Mouse (Mus musculus) kidney, postnatal 0 days (tissue): Measurements from ENCODE around the gene Pnldc1. TPM values are rescaled to one million over a fixed set of nuclear protein-coding genes. Genes with fewer than 3 reads are reported as not detected.
"Not testable (repeated sequence)": the region's sequence is repeated elsewhere in the genome, so short reads cannot be mapped to it uniquely, and the experiment has no call there.

Experiments
- ATAC-seq: fragments of 200-750 bp; cut with Nextera tagmentation; replicated peaks from 2 replicates; pipeline ENCODE4 v1.8.0; 2017; ENCODE audit warnings: low read depth, moderate number of reproducible peaks, moderate TSS enrichment, moderate library complexity; ENCODE audit not compliant: low FRiP score
- DNase-seq: peaks from one replicate; pipeline ENCODE4 v3.0.0-alpha.2; 2016; ENCODE audit warnings: low spot score
- H3K27ac ChIP-seq: fragments of 300-500 bp; sonication (generic); 2 replicates; pipeline ENCODE4 v1.5.1; 2014; ENCODE audit warnings: mild to moderate bottlenecking
- H3K27me3 ChIP-seq: fragments of 300-500 bp; sonication (generic); 2 replicates; pipeline ENCODE4 v1.6.1; 2014; ENCODE audit warnings: low read length, mixed read lengths; ENCODE audit not compliant: insufficient read depth
- H3K36me3 ChIP-seq: fragments of 300-500 bp; sonication (generic); 2 replicates; pipeline ENCODE4 v1.6.1; 2014; ENCODE audit warnings: low read length, mixed read lengths; ENCODE audit not compliant: insufficient read depth
- H3K4me1 ChIP-seq: fragments of 300-500 bp; sonication (generic); replicated peaks from 2 replicates; pipeline ENCODE4 v1.6.1; 2014; ENCODE audit warnings: antibody characterized with exemption, low read length, mixed read lengths; ENCODE audit not compliant: insufficient read depth
- H3K4me2 ChIP-seq: fragments of 300-500 bp; sonication (generic); 2 replicates; pipeline ENCODE4 v1.6.1; 2014; ENCODE audit warnings: mild to moderate bottlenecking, low read length, moderate library complexity, mixed read lengths
- H3K4me3 ChIP-seq: fragments of 300-500 bp; sonication (generic); replicated peaks from 2 replicates; pipeline ENCODE4 v1.5.1; 2014; ENCODE audit warnings: low read depth, low read length
- H3K9ac ChIP-seq: fragments of 300-500 bp; sonication (generic); 2 replicates; pipeline ENCODE4 v1.6.1; 2014; ENCODE audit warnings: low read depth, low read length
- H3K9me3 ChIP-seq: fragments of 300-500 bp; sonication (generic); replicated peaks from 2 replicates; pipeline ENCODE4 v1.6.1; 2016; ENCODE audit warnings: low read length, inconsistent platforms, mixed read lengths
- CTCF ChIP-seq: IDR thresholded peaks from 2 replicates; pipeline ENCODE4 v1.5.1; 2016; ENCODE audit warnings: antibody characterized with exemption, low read depth, mild to moderate bottlenecking, moderate library complexity
- WGBS: fragments of 180-500 bp; shearing (Covaris S2); extraction: QIAGEN DNeasy Blood & Tissue Kit; methylation state at CpG from one replicate; pipeline ENCODE4 v1.1.7; 2014; 5-methylcytosine and 5-hydroxymethylcytosine counted together
- polyA plus RNA-seq: library from polyadenylated mRNA; unstranded; fragments of >200 nt; fragmentation: Nextera tagmentation; extraction: Ambion mirVana; gene quantifications from 2 replicates; pipeline ENCODE4 v1.2.1, GENCODE M21; 2015

The Pnldc1 gene
- polyA plus RNA-seq, 1 experiment from 2014 or later = 0.59 TPM

- peak within 1 kb of the TSS; percentile 39 for H3K9ac ChIP-seq
- H3K4me2 ChIP-seq = peak within 1 kb of the TSS; percentile 63
- H3K4me3 ChIP-seq = peak within 1 kb of the TSS; percentile 28
- H3K36me3 ChIP-seq = peaks cover 12% of the 10 kb centered on the region; the same call in 1 of the 2 replicates
- peak; percentile 51 for ATAC-seq
- peak; percentile 53 for DNase-seq
- 11% methylated on average over 27 of the region's 27 CpGs for WGBS
- peak within 1 kb of the TSS; percentile 57 for H3K27ac ChIP-seq
- H3K9me3 ChIP-seq = no peaks in the 10 kb centered on the region
- no peaks in the 10 kb centered on the region for H3K27me3 ChIP-seq
- no peak for TF ChIP-seq CTCF
- H3K4me1 ChIP-seq = no peaks in the 10 kb centered on the region
Measured at GRCm38 (mm10) chr17:12940151-12940805, 30.2 kb upstream of the Pnldc1 start, which contains the start of gene Acat3. Gene Acat3, minus strand, starts transcription at chr17:12940600.

GRCm38 (mm10) chr17:12939377-12940148, 29.5 kb upstream of the Pnldc1 start:
- not testable (repeated sequence) for H3K27me3 ChIP-seq, DNase-seq, ATAC-seq, H3K27ac ChIP-seq, H3K36me3 ChIP-seq, H3K9me3 ChIP-seq, H3K4me1 ChIP-seq
- WGBS = 68% methylated on average over 2 of the region's 12 CpGs
- Histone ChIP-seq H3K4me3 (peak overlapping the region; percentile 28), H3K9ac (peak overlapping the region; percentile 39; the same call in 1 of the 2 replicates), H3K4me2 (peak overlapping the region; percentile 63)

GRCm38 (mm10) chr17:12938077-12938476, 28.0 kb upstream of the Pnldc1 start:
- TF ChIP-seq CTCF = no peak
- 68% methylated on average over 2 of the region's 2 CpGs for WGBS
- Histone ChIP-seq H3K4me3 (no peak overlapping the region), H3K4me2 (no peak overlapping the region), H3K27ac (no peak overlapping the region), H3K9me3 (no peaks in the 10 kb centered on the region), H3K4me1 (no peaks in the 10 kb centered on the region), H3K9ac (no peak overlapping the region), H3K36me3 (0 out of 2 replicates have a peak, but pooled peaks cover 4% of the 10 kb centered on the region), H3K27me3 (no peaks in the 10 kb centered on the region)
- ATAC-seq (no peak), DNase-seq (no peak)

- WGBS = 77% methylated on average over 2 of the region's 2 CpGs
- Histone ChIP-seq H3K27me3 (no peaks in the 10 kb centered on the region), H3K4me2 (no peak overlapping the region), H3K27ac (no peak overlapping the region), H3K9me3 (no peaks in the 10 kb centered on the region), H3K4me1 (no peaks in the 10 kb centered on the region), H3K9ac (no peak overlapping the region), H3K4me3 (no peak overlapping the region), H3K36me3 (0 out of 2 replicates have a peak, but pooled peaks cover under 1% of the 10 kb centered on the region)
- DNase-seq (no peak), ATAC-seq (no peak)
- no peak for TF ChIP-seq CTCF
Measured at GRCm38 (mm10) chr17:12937412-12937970, 27.5 kb upstream of the Pnldc1 start.

- ATAC-seq (peak; percentile 69), DNase-seq (peak; percentile 38)
- Histone ChIP-seq H3K27me3 (no peaks in the 10 kb centered on the region), H3K9me3 (no peaks in the 10 kb centered on the region), H3K4me3 (no peak overlapping the region), H3K27ac (no peak overlapping the region), H3K4me2 (no peak overlapping the region), H3K9ac (no peak overlapping the region), H3K36me3 (no peaks in the 10 kb centered on the region), H3K4me1 (no peaks in the 10 kb centered on the region)
- 42% methylated on average over 4 of the region's 4 CpGs for WGBS
- no peak for TF ChIP-seq CTCF
Measured at GRCm38 (mm10) chr17:12935719-12936118, 25.7 kb upstream of the Pnldc1 start.

GRCm38 (mm10) chr17:12931576-12931975, 21.5 kb upstream of the Pnldc1 start:
- not testable (repeated sequence) for H3K27me3 ChIP-seq, DNase-seq, H3K4me1 ChIP-seq, H3K9ac ChIP-seq, H3K4me2 ChIP-seq, H3K27ac ChIP-seq, H3K4me3 ChIP-seq, H3K36me3 ChIP-seq, H3K9me3 ChIP-seq
- ATAC-seq = peak; percentile 34; the same call in 1 of the 2 replicates
- WGBS = 80% methylated on average over 5 of the region's 5 CpGs
